Mouse (Mus musculus) thymus, postnatal 10 days (tissue): Measurements from ENCODE around the gene Slc39a11.

Experiments used
- DNase-seq, 2 experiments: peaks; one replicate each; pipeline ENCODE4 v3.0.0; 2021; ENCODE audit warnings: low spot score in 2 of 2

Gene Slc39a11

GRCm38 (mm10) chr11:113649353-113650210, at the start of gene Slc39a11:
Slc39a11 (minus strand) TSS chr11:113650079.
- DNase-seq: peak; percentile 55 to 76

- DNase-seq: no peak
These were observed 49.8 kb upstream of the Slc39a11 start for GRCm38 (mm10) chr11:113699643-113700042.

- no peak for DNase-seq
These were observed 48.2 kb upstream of the Slc39a11 start for GRCm38 (mm10) chr11:113698013-113698545.

- DNase-seq: no peak
These were observed 47.7 kb upstream of the Slc39a11 start for GRCm38 (mm10) chr11:113697571-113697970.

- DNase-seq: no peak
These were observed 42.0 kb upstream of the Slc39a11 start for GRCm38 (mm10) chr11:113691851-113692250.

GRCm38 (mm10) chr11:113691318-113691717, 41.4 kb upstream of the Slc39a11 start:
- no peak for DNase-seq

- DNase-seq: no peak
These were observed 40.6 kb upstream of the Slc39a11 start for GRCm38 (mm10) chr11:113690506-113690905.

GRCm38 (mm10) chr11:113687031-113687430, 37.2 kb upstream of the Slc39a11 start:
- no peak for DNase-seq

GRCm38 (mm10) chr11:113684707-113685426, 35.0 kb upstream of the Slc39a11 start:
- DNase-seq: no peak

GRCm38 (mm10) chr11:113683957-113684706, 34.3 kb upstream of the Slc39a11 start, which contains the start of the genes Fam104a and D11Wsu47e:
Fam104a (minus strand) TSS chr11:113684155.
D11Wsu47e (plus strand) TSS chr11:113684412.
- peak; percentile 89 to 91 for DNase-seq

- DNase-seq: no peak
These were observed 33.7 kb upstream of the Slc39a11 start for GRCm38 (mm10) chr11:113683627-113683956.

GRCm38 (mm10) chr11:113682897-113683626, 33.2 kb upstream of the Slc39a11 start:
- DNase-seq: peak; percentile 60 to 64

- no peak for DNase-seq
These were observed 32.1 kb upstream of the Slc39a11 start for GRCm38 (mm10) chr11:113681979-113682378.

GRCm38 (mm10) chr11:113680954-113681353, 31.1 kb upstream of the Slc39a11 start:
- no peak for DNase-seq

GRCm38 (mm10) chr11:113678373-113678772, 28.5 kb upstream of the Slc39a11 start:
- DNase-seq: no peak

- DNase-seq: no peak
These were observed 27.5 kb upstream of the Slc39a11 start for GRCm38 (mm10) chr11:113677378-113677777.

- DNase-seq: no peak
These were observed 27.0 kb upstream of the Slc39a11 start for GRCm38 (mm10) chr11:113676847-113677246.

- DNase-seq: no peak
These were observed 24.7 kb upstream of the Slc39a11 start for GRCm38 (mm10) chr11:113674595-113674994.

- no peak for DNase-seq
These were observed 23.7 kb upstream of the Slc39a11 start for GRCm38 (mm10) chr11:113673614-113674013.

GRCm38 (mm10) chr11:113669711-113670110, 19.8 kb upstream of the Slc39a11 start:
- DNase-seq: no peak

GRCm38 (mm10) chr11:113668857-113669256, 19.0 kb upstream of the Slc39a11 start:
- DNase-seq: no peak
